Mouse (Mus musculus) forebrain, embryonic 15.5 days (tissue): ENCODE results near the gene Grm8. TPM values are rescaled to one million over a fixed set of nuclear protein-coding genes. Genes with fewer than 3 reads are reported as not detected.

ENCODE experiments used
- ATAC-seq: fragments of 200-750 bp; cut with Nextera tagmentation; replicated peaks from 2 replicates; pipeline ENCODE4 v1.8.0; 2017; ENCODE audit warnings: mild to moderate bottlenecking, moderate TSS enrichment, moderate library complexity
- H3K27ac ChIP-seq: fragments of 300-500 bp; sonication (generic); replicated peaks from 2 replicates; pipeline ENCODE4 v1.5.1; 2015; ENCODE audit warnings: mild to moderate bottlenecking, inconsistent platforms
- H3K27me3 ChIP-seq: fragments of 300-500 bp; sonication (generic); 2 replicates; pipeline ENCODE4 v1.6.1; 2015; ENCODE audit warnings: inconsistent platforms
- H3K36me3 ChIP-seq: fragments of 300-500 bp; sonication (generic); 2 replicates; pipeline ENCODE4 v1.6.1; 2015; ENCODE audit warnings: mild to moderate bottlenecking, inconsistent platforms
- H3K4me1 ChIP-seq: fragments of 300-500 bp; sonication (generic); 2 replicates; pipeline ENCODE4 v1.6.1; 2015; ENCODE audit warnings: inconsistent platforms
- H3K4me2 ChIP-seq: fragments of 300-500 bp; sonication (generic); replicated peaks from 2 replicates; pipeline ENCODE4 v1.6.1; 2015; ENCODE audit warnings: mild to moderate bottlenecking, inconsistent platforms
- H3K4me3 ChIP-seq: fragments of 300-500 bp; sonication (generic); 2 replicates; pipeline ENCODE4 v1.5.1; 2015; ENCODE audit warnings: mild to moderate bottlenecking, inconsistent platforms
- H3K9ac ChIP-seq: fragments of 300-500 bp; sonication (generic); replicated peaks from 2 replicates; pipeline ENCODE4 v1.6.1; 2015; ENCODE audit warnings: mild to moderate bottlenecking, inconsistent platforms
- H3K9me3 ChIP-seq: fragments of 300-500 bp; sonication (generic); 2 replicates; pipeline ENCODE4 v1.6.1; 2016; ENCODE audit warnings: inconsistent platforms
- WGBS: fragments of 180-500 bp; shearing (Covaris S2); methylation state at CpG from one replicate; pipeline ENCODE4 v1.1.7; 2015; ENCODE audit warnings: mixed read lengths; 5-methylcytosine and 5-hydroxymethylcytosine counted together
- polyA plus RNA-seq: library from polyadenylated mRNA; unstranded; fragments of >200 nt; fragmentation: Nextera tagmentation; extraction: Ambion mirVana; gene quantifications from 2 replicates; pipeline ENCODE4 v1.2.1, GENCODE M21; 2015

The Grm8 gene
- polyA plus RNA-seq, 1 experiment from 2014 or later, result 4.3 TPM

- H3K36me3 ChIP-seq, result no peaks in the 10 kb centered on the region
- no peak overlapping the region for H3K27ac ChIP-seq
- 0 out of 2 replicates have a peak, but pooled peaks cover 2% of the 10 kb centered on the region for H3K4me1 ChIP-seq
- H3K27me3 ChIP-seq, result no peaks in the 10 kb centered on the region
- 43% methylated on average over 4 of the region's 4 CpGs for WGBS
- no peak for ATAC-seq
- H3K9me3 ChIP-seq, result no peaks in the 10 kb centered on the region
- no peak overlapping the region for H3K4me3 ChIP-seq
- no peak overlapping the region for H3K4me2 ChIP-seq
- H3K9ac ChIP-seq, result no peak overlapping the region
Observed at GRCm38 (mm10) chr6:27746493-27746892, 388.5 kb downstream of the Grm8 start.

- peak; percentile 67 for ATAC-seq
- Histone ChIP-seq H3K4me3 (no peak overlapping the region), H3K27me3 (no peaks in the 10 kb centered on the region), H3K4me2 (no peak overlapping the region), H3K9me3 (no peaks in the 10 kb centered on the region), H3K9ac (no peak overlapping the region), H3K27ac (no peak overlapping the region), H3K36me3 (no peaks in the 10 kb centered on the region), H3K4me1 (0 out of 2 replicates have a peak, but pooled peaks cover 2% of the 10 kb centered on the region)
- 7% methylated on average over 5 of the region's 5 CpGs for WGBS
Observed at GRCm38 (mm10) chr6:27745693-27746451, 389.1 kb downstream of the Grm8 start.

- ATAC-seq, result no peak
- 82% methylated on average over 3 of the region's 3 CpGs for WGBS
- no peaks in the 10 kb centered on the region for H3K9me3 ChIP-seq
- H3K27me3 ChIP-seq, result no peaks in the 10 kb centered on the region
- no peaks in the 10 kb centered on the region for H3K36me3 ChIP-seq
- H3K4me2 ChIP-seq, result no peak overlapping the region
- H3K4me3 ChIP-seq, result no peak overlapping the region
- H3K27ac ChIP-seq, result no peak overlapping the region
- no peaks in the 10 kb centered on the region for H3K4me1 ChIP-seq
- H3K9ac ChIP-seq, result no peak overlapping the region
Observed at GRCm38 (mm10) chr6:27689382-27689781, 445.6 kb downstream of the Grm8 start.

- Histone ChIP-seq H3K27me3 (no peaks in the 10 kb centered on the region), H3K9ac (no peak overlapping the region), H3K9me3 (no peaks in the 10 kb centered on the region), H3K4me2 (no peak overlapping the region), H3K4me3 (no peak overlapping the region), H3K27ac (no peak overlapping the region), H3K36me3 (no peaks in the 10 kb centered on the region), H3K4me1 (no peaks in the 10 kb centered on the region)
- WGBS, result 84% methylated on average over 6 of the region's 6 CpGs
- no peak for ATAC-seq
Observed at GRCm38 (mm10) chr6:27661747-27662435, 473.1 kb downstream of the Grm8 start.

- 60% methylated on average over 1 of the region's 1 CpGs for WGBS
- no peaks in the 10 kb centered on the region for H3K9me3 ChIP-seq
- ATAC-seq, result peak; percentile 58
Observed at GRCm38 (mm10) chr6:27657520-27657919, 477.5 kb downstream of the Grm8 start.

GRCm38 (mm10) chr6:27646503-27646902 lies 488.5 kb downstream of the Grm8 start:
- H3K4me3 ChIP-seq, result no peak overlapping the region
- no peak overlapping the region for H3K9ac ChIP-seq
- no peak overlapping the region for H3K27ac ChIP-seq
- H3K4me1 ChIP-seq, result no peaks in the 10 kb centered on the region
- no peak overlapping the region for H3K4me2 ChIP-seq
- H3K36me3 ChIP-seq, result no peaks in the 10 kb centered on the region
- 19% methylated on average over 1 of the region's 1 CpGs for WGBS
- no peaks in the 10 kb centered on the region for H3K27me3 ChIP-seq
- ATAC-seq, result 0 out of 2 replicates have a peak, but pooled peaks have one; percentile 38
- H3K9me3 ChIP-seq, result no peaks in the 10 kb centered on the region

More at GRCm38 (mm10) chr6:27657520-27657919, 477.5 kb downstream of the Grm8 start:
- H3K27me3 ChIP-seq, result no peaks in the 10 kb centered on the region
- no peaks in the 10 kb centered on the region for H3K36me3 ChIP-seq
- H3K27ac ChIP-seq, result no peak overlapping the region
- H3K4me3 ChIP-seq, result no peak overlapping the region
- H3K4me1 ChIP-seq, result no peaks in the 10 kb centered on the region
- no peak overlapping the region for H3K9ac ChIP-seq
- no peak overlapping the region for H3K4me2 ChIP-seq

GRCm38 (mm10) chr6:27645054-27645453 lies 489.9 kb downstream of the Grm8 start:
- H3K4me3 ChIP-seq, result no peak overlapping the region
- no peak overlapping the region for H3K9ac ChIP-seq
- ATAC-seq, result no peak
- H3K9me3 ChIP-seq, result no peaks in the 10 kb centered on the region
- no peaks in the 10 kb centered on the region for H3K36me3 ChIP-seq
- H3K27ac ChIP-seq, result no peak overlapping the region
- WGBS, result 76% methylated on average over 5 of the region's 5 CpGs
- H3K4me1 ChIP-seq, result no peaks in the 10 kb centered on the region
- H3K4me2 ChIP-seq, result no peak overlapping the region
- H3K27me3 ChIP-seq, result no peaks in the 10 kb centered on the region

GRCm38 (mm10) chr6:27635898-27636297 lies 499.1 kb downstream of the Grm8 start:
- H3K9ac ChIP-seq, result no peak overlapping the region
- ATAC-seq, result no peak
- WGBS, result 65% methylated on average over 3 of the region's 3 CpGs
- H3K4me1 ChIP-seq, result no peaks in the 10 kb centered on the region
- H3K9me3 ChIP-seq, result no peaks in the 10 kb centered on the region
- H3K4me3 ChIP-seq, result no peak overlapping the region
- no peaks in the 10 kb centered on the region for H3K27me3 ChIP-seq
- no peak overlapping the region for H3K27ac ChIP-seq
- no peak overlapping the region for H3K4me2 ChIP-seq
- H3K36me3 ChIP-seq, result no peaks in the 10 kb centered on the region

- no peak overlapping the region for H3K9ac ChIP-seq
- no peak overlapping the region for H3K4me3 ChIP-seq
- no peak overlapping the region for H3K4me2 ChIP-seq
- no peaks in the 10 kb centered on the region for H3K36me3 ChIP-seq
- H3K27ac ChIP-seq, result no peak overlapping the region
- H3K4me1 ChIP-seq, result no peaks in the 10 kb centered on the region
- no peaks in the 10 kb centered on the region for H3K9me3 ChIP-seq
- 0 out of 2 replicates have a peak, but pooled peaks have one; percentile 46 for ATAC-seq
- H3K27me3 ChIP-seq, result no peaks in the 10 kb centered on the region
- WGBS, result 49% methylated on average over 4 of the region's 4 CpGs
Observed at GRCm38 (mm10) chr6:27617472-27617871, 517.5 kb downstream of the Grm8 start.

- ATAC-seq, result no peak
- no peak overlapping the region for H3K9ac ChIP-seq
- no peaks in the 10 kb centered on the region for H3K36me3 ChIP-seq
- H3K4me2 ChIP-seq, result no peak overlapping the region
- 87% methylated on average over 2 of the region's 2 CpGs for WGBS
- H3K4me3 ChIP-seq, result no peak overlapping the region
- no peaks in the 10 kb centered on the region for H3K9me3 ChIP-seq
- H3K4me1 ChIP-seq, result no peaks in the 10 kb centered on the region
- H3K27me3 ChIP-seq, result no peaks in the 10 kb centered on the region
- H3K27ac ChIP-seq, result no peak overlapping the region
Observed at GRCm38 (mm10) chr6:27580485-27580884, 554.5 kb downstream of the Grm8 start.

- peak; percentile 46; the same call in 1 of the 2 replicates for ATAC-seq
Observed at GRCm38 (mm10) chr6:27545516-27545915, 589.5 kb downstream of the Grm8 start.

GRCm38 (mm10) chr6:27517620-27518019 lies 617.4 kb downstream of the Grm8 start:
- no peak for ATAC-seq
- H3K9ac ChIP-seq, result no peak overlapping the region
- WGBS, result 19% methylated on average over 1 of the region's 1 CpGs
- H3K36me3 ChIP-seq, result no peaks in the 10 kb centered on the region
- H3K27me3 ChIP-seq, result no peaks in the 10 kb centered on the region
- no peak overlapping the region for H3K4me3 ChIP-seq
- no peak overlapping the region for H3K4me2 ChIP-seq
- H3K4me1 ChIP-seq, result peaks cover 8% of the 10 kb centered on the region
- no peaks in the 10 kb centered on the region for H3K9me3 ChIP-seq
- H3K27ac ChIP-seq, result no peak overlapping the region

More at GRCm38 (mm10) chr6:27545516-27545915, 589.5 kb downstream of the Grm8 start:
- H3K9ac ChIP-seq, result no peak overlapping the region
- H3K4me1 ChIP-seq, result 0 out of 2 replicates have a peak, but pooled peaks cover 4% of the 10 kb centered on the region
- H3K27ac ChIP-seq, result no peak overlapping the region
- no peaks in the 10 kb centered on the region for H3K9me3 ChIP-seq
- WGBS, result 37% methylated on average over 6 of the region's 6 CpGs
- H3K36me3 ChIP-seq, result no peaks in the 10 kb centered on the region
- no peaks in the 10 kb centered on the region for H3K27me3 ChIP-seq
- no peak overlapping the region for H3K4me3 ChIP-seq
- H3K4me2 ChIP-seq, result no peak overlapping the region
